Mouse (Mus musculus) E14TG2a.4 (cell line): Measurements from ENCODE around the gene Mcoln1.

Source experiments
- CTCF ChIP-seq: conservative IDR thresholded peaks from 2 replicates; pipeline ENCODE4 v1.5.1; 2014; ENCODE audit warnings: low read length
- NANOG ChIP-seq: IDR thresholded peaks from 2 replicates; pipeline ENCODE4 v1.6.1; 2014; ENCODE audit warnings: borderline replicate concordance, low read length, mixed read lengths

GRCm38 (mm10) chr8:3502217-3502616 is 2.0 kb downstream of the Mcoln1 start:
- TF ChIP-seq CTCF = no peak
- no peak for TF ChIP-seq NANOG
